ENCODE assay signal across 24 mouse cellular contexts in genomic region chr2:48586831-48587169, GRCm38 (mm10).
DNase-seq lines count a peak whose midpoint lies in the region; ATAC-seq lines count a peak whose summit lies in the region.
"Had no signal": no experiment of that assay in that cellular context is flagged by ENCODE, and none has a peak within 500 bp of the region (broad histone marks: within the 10 kb centered on the region; RNA-seq: fewer than 3 reads in every experiment).

No protein-coding gene starts in this region.

- 55% methylated on average over 4 of the region's 4 CpGs for WGBS in midbrain, embryonic 11.5 days
- WGBS in midbrain, embryonic 14.5 days, result 49% methylated on average over 4 of the region's 4 CpGs
- WGBS in forebrain, embryonic 15.5 days, result 40% methylated on average over 4 of the region's 4 CpGs
- WGBS in midbrain, embryonic 16.5 days, result 36% methylated on average over 4 of the region's 4 CpGs

- peak; percentile 55; the same call in 1 of the 2 replicates for ATAC-seq in frontal cortex, adult (ENCODE audit: low TSS enrichment)
- peak; percentile 16; the same call in 1 of the 2 replicates for ATAC-seq in midbrain, embryonic 11.5 days (ENCODE audit: low FRiP score)
- no peak for ATAC-seq in midbrain, embryonic 14.5 days (ENCODE audit: low FRiP score, low TSS enrichment)
- peak; percentile 38; the same call in 1 of the 2 replicates for ATAC-seq in forebrain, embryonic 15.5 days (replicated peaks)
- ATAC-seq in midbrain, embryonic 16.5 days, result 0 out of 2 replicates have a peak, but pooled peaks have one; percentile 14
- ATAC-seq: activated CD4-positive, CD25-positive, alpha-beta regulatory T cell, adult 4 months; Patski had no signal

- H3K4me3 ChIP-seq in midbrain, embryonic 11.5 days (ENCODE audit: low read depth, low read length), result no peak overlapping the region
- H3K4me3 ChIP-seq in midbrain, embryonic 14.5 days (replicated peaks; ENCODE audit: low read depth, low read length), result no peak overlapping the region
- H3K4me3 ChIP-seq in forebrain, embryonic 15.5 days, result no peak overlapping the region
- H3K4me3 ChIP-seq in midbrain, embryonic 16.5 days (ENCODE audit: low read depth, low read length), result no peak overlapping the region
- H3K4me3 ChIP-seq: embryonic facial prominence, embryonic 15.5 days; erythroblast, embryonic 14.5 days; heart, adult 2 months; heart, embryonic 15.5 days had no signal

- H3K4me2 ChIP-seq in midbrain, embryonic 11.5 days, result no peak overlapping the region
- no peak overlapping the region; the same call in 1 of the 2 replicates for H3K4me2 ChIP-seq in midbrain, embryonic 14.5 days (ENCODE audit: low read length)
- H3K4me2 ChIP-seq in forebrain, embryonic 15.5 days (replicated peaks), result 0 out of 2 replicates have a peak overlapping the region, but pooled peaks have one; percentile 7
- H3K4me2 ChIP-seq in midbrain, embryonic 16.5 days (ENCODE audit: low read length), result peak overlapping the region; percentile 21; the same call in 1 of the 2 replicates
- H3K4me2 ChIP-seq: embryonic facial prominence, embryonic 15.5 days; heart, embryonic 11.5 days; heart, embryonic 15.5 days had no signal

- no peak overlapping the region for H3K9ac ChIP-seq in midbrain, embryonic 11.5 days (ENCODE audit: low read length)
- H3K9ac ChIP-seq in midbrain, embryonic 14.5 days (replicated peaks; ENCODE audit: low read length), result no peak overlapping the region
- H3K9ac ChIP-seq in forebrain, embryonic 15.5 days (replicated peaks), result no peak overlapping the region
- H3K9ac ChIP-seq in midbrain, embryonic 16.5 days (ENCODE audit: low read depth, low read length), result no peak overlapping the region
- H3K9ac ChIP-seq: embryonic facial prominence, embryonic 15.5 days; heart, embryonic 15.5 days had no signal

- H3K27ac ChIP-seq in midbrain, embryonic 11.5 days (ENCODE audit: low read depth, low read length), result no peak overlapping the region
- H3K27ac ChIP-seq in midbrain, embryonic 14.5 days (replicated peaks; ENCODE audit: low read depth, low read length), result no peak overlapping the region
- peak overlapping the region; percentile 11; the same call in 1 of the 2 replicates for H3K27ac ChIP-seq in forebrain, embryonic 15.5 days (replicated peaks)
- no peak overlapping the region; the same call in 1 of the 2 replicates for H3K27ac ChIP-seq in midbrain, embryonic 16.5 days (ENCODE audit: low read length)
- H3K27ac ChIP-seq: embryonic facial prominence, embryonic 15.5 days; heart, adult 2 months; heart, embryonic 15.5 days had no signal

- no peaks in the 10 kb centered on the region for H3K27me3 ChIP-seq in midbrain, embryonic 11.5 days (ENCODE audit: control insufficient read depth, insufficient read depth, low read length)
- H3K27me3 ChIP-seq in midbrain, embryonic 14.5 days (ENCODE audit: control insufficient read depth, insufficient read depth, low read length), result no peaks in the 10 kb centered on the region
- no peaks in the 10 kb centered on the region for H3K27me3 ChIP-seq in forebrain, embryonic 15.5 days
- no peaks in the 10 kb centered on the region for H3K27me3 ChIP-seq in midbrain, embryonic 16.5 days (ENCODE audit: control insufficient read depth, insufficient read depth, low read depth, low read length)
- H3K27me3 ChIP-seq: CH12.LX; embryonic facial prominence, embryonic 15.5 days; heart, embryonic 15.5 days; Patski had no signal

- H3K4me1 ChIP-seq in midbrain, embryonic 11.5 days (ENCODE audit: control insufficient read depth, insufficient read depth, low read length), result peaks cover 7% of the 10 kb centered on the region; the same call in 1 of the 2 replicates
- no peaks in the 10 kb centered on the region for H3K4me1 ChIP-seq in midbrain, embryonic 14.5 days (ENCODE audit: control insufficient read depth, insufficient read depth, low read length)
- H3K4me1 ChIP-seq in forebrain, embryonic 15.5 days, result peaks cover 12% of the 10 kb centered on the region
- peaks cover 8% of the 10 kb centered on the region for H3K4me1 ChIP-seq in midbrain, embryonic 16.5 days (ENCODE audit: control insufficient read depth, insufficient read depth, low read length)
- H3K4me1 ChIP-seq: embryonic facial prominence, embryonic 15.5 days; heart, embryonic 15.5 days had no signal

- DNase-seq in frontal cortex, postnatal 25 days (ENCODE audit: low spot score in 2 of 2), result no peak
- peak; percentile 83 for DNase-seq in midbrain, embryonic 11.5 days (ENCODE audit: low spot score, missing footprints)
- no peak for DNase-seq in midbrain, embryonic 14.5 days
- DNase-seq in cerebellum, adult 18-20 months, result no peak
- DNase-seq in adrenal gland, adult (ENCODE audit: inconsistent age in 2 of 2, low spot score in 1 of 2), result no peak
- DNase-seq: adrenal gland, adult 2 months; adrenal gland, postnatal 25 days; cerebellum, adult 2 months; cerebellum, postnatal 10 days; embryo, embryonic 11 days; gastrocnemius, postnatal 10 days; heart, adult 2 months; heart, postnatal 14 days; kidney, adult 18-20 months had no signal

- H3K9me3 ChIP-seq in midbrain, embryonic 11.5 days (ENCODE audit: control insufficient read depth, low read length), result no peaks in the 10 kb centered on the region
- no peaks in the 10 kb centered on the region for H3K9me3 ChIP-seq in midbrain, embryonic 14.5 days (ENCODE audit: control insufficient read depth, low read length)
- H3K9me3 ChIP-seq in forebrain, embryonic 15.5 days, result no peaks in the 10 kb centered on the region
- no peaks in the 10 kb centered on the region for H3K9me3 ChIP-seq in midbrain, embryonic 16.5 days (replicated peaks; ENCODE audit: control insufficient read depth, low read length, poor library complexity, severe bottlenecking)
- H3K9me3 ChIP-seq: embryonic facial prominence, embryonic 15.5 days; heart, embryonic 15.5 days had no signal

- no peaks in the 10 kb centered on the region for H3K36me3 ChIP-seq in midbrain, embryonic 11.5 days (ENCODE audit: control insufficient read depth, insufficient read depth, low read length)
- H3K36me3 ChIP-seq in midbrain, embryonic 14.5 days (ENCODE audit: control insufficient read depth, insufficient read depth, low read length), result no peaks in the 10 kb centered on the region
- H3K36me3 ChIP-seq in forebrain, embryonic 15.5 days, result no peaks in the 10 kb centered on the region
- no peaks in the 10 kb centered on the region for H3K36me3 ChIP-seq in midbrain, embryonic 16.5 days (ENCODE audit: control insufficient read depth, insufficient read depth, low read length)
- H3K36me3 ChIP-seq: embryonic facial prominence, embryonic 15.5 days; heart, embryonic 15.5 days had no signal

Comparison
In these comparisons a context has a peak if more than half of its experiments do, and no peak if none do; other contexts are left out.
1. H3K4me2 ChIP-seq: peak in forebrain, embryonic 15.5 days (single experiment) and midbrain, embryonic 16.5 days (single experiment); none in midbrain, embryonic 11.5 days (single experiment) and midbrain, embryonic 14.5 days (single experiment).